Mouse (Mus musculus): Measurements from ENCODE around the gene Calm4.
"Not testable (repeated sequence)": the region's sequence is repeated elsewhere in the genome, so short reads cannot be mapped to it uniquely, and the experiment has no call there.

Calm4 gene

GRCm38 (mm10) chr13:3837312-3837807, at the start of gene Calm4:
Calm4 (plus strand) TSS chr13:3837757.
- DNase-seq = not testable (repeated sequence)

GRCm38 (mm10) chr13:3788588-3788987, 49.0 kb upstream of the Calm4 start:
- DNase-seq = no peak

GRCm38 (mm10) chr13:3789531-3789930, 48.0 kb upstream of the Calm4 start:
- DNase-seq = no peak

- DNase-seq = no peak
Measured at GRCm38 (mm10) chr13:3796649-3797048, 40.9 kb upstream of the Calm4 start.

GRCm38 (mm10) chr13:3798751-3799150, 38.8 kb upstream of the Calm4 start:
- no peak for DNase-seq

- no peak for DNase-seq
Measured at GRCm38 (mm10) chr13:3799386-3799785, 38.2 kb upstream of the Calm4 start.

- no peak for DNase-seq
Measured at GRCm38 (mm10) chr13:3804186-3804585, 33.4 kb upstream of the Calm4 start, which contains the start of gene Calml3. Calml3 (minus strand) TSS chr13:3804316.

GRCm38 (mm10) chr13:3805132-3805531, 32.4 kb upstream of the Calm4 start:
- no peak for DNase-seq

- DNase-seq = no peak
Measured at GRCm38 (mm10) chr13:3805638-3806037, 31.9 kb upstream of the Calm4 start.

GRCm38 (mm10) chr13:3807131-3807827, 30.3 kb upstream of the Calm4 start:
- no peak for DNase-seq

GRCm38 (mm10) chr13:3818012-3818739, 19.4 kb upstream of the Calm4 start:
- no peak for DNase-seq

GRCm38 (mm10) chr13:3818740-3819076, 18.8 kb upstream of the Calm4 start:
- no peak for DNase-seq

GRCm38 (mm10) chr13:3822105-3822504, 15.5 kb upstream of the Calm4 start:
- no peak for DNase-seq

- DNase-seq = no peak
Measured at GRCm38 (mm10) chr13:3825726-3826125, 11.8 kb upstream of the Calm4 start.

- no peak for DNase-seq
Measured at GRCm38 (mm10) chr13:3831546-3831945, 6.0 kb upstream of the Calm4 start.

GRCm38 (mm10) chr13:3831994-3832393, 5.6 kb upstream of the Calm4 start:
- no peak for DNase-seq

- no peak for DNase-seq
Measured at GRCm38 (mm10) chr13:3832450-3832849, 5.1 kb upstream of the Calm4 start.

GRCm38 (mm10) chr13:3833644-3834043, 3.9 kb upstream of the Calm4 start:
- not testable (repeated sequence) for DNase-seq

GRCm38 (mm10) chr13:3840662-3841061, 3.1 kb downstream of the Calm4 start:
- DNase-seq = not testable (repeated sequence)

- DNase-seq = no peak
Measured at GRCm38 (mm10) chr13:3850330-3850729, 12.8 kb downstream of the Calm4 start.

- DNase-seq = not testable (repeated sequence)
Measured at GRCm38 (mm10) chr13:3853648-3854333, 16.2 kb downstream of the Calm4 start, which contains the start of gene Calm5. Calm5 (plus strand) TSS chr13:3854173.

GRCm38 (mm10) chr13:3854856-3855255, 17.3 kb downstream of the Calm4 start:
- DNase-seq = no peak

GRCm38 (mm10) chr13:3856252-3856651, 18.7 kb downstream of the Calm4 start:
- no peak for DNase-seq

GRCm38 (mm10) chr13:3861251-3861650, 23.7 kb downstream of the Calm4 start:
- no peak for DNase-seq

Measured in cerebellum, adult 8-10 months (tissue).